Mouse (Mus musculus) skeletal muscle tissue, adult 2 months (tissue): ENCODE measurements around the gene Prl8a8.

Source experiments
- DNase-seq: peaks from one replicate; pipeline ENCODE4 v3.0.0-alpha.2; 2012; ENCODE audit warnings: low read depth, low spot score

Gene Prl8a8

GRCm38 (mm10) chr13:27513117-27513516 lies at the start of gene Prl8a8:
Gene Prl8a8, minus strand, starts transcription at chr13:27513217.
- no peak for DNase-seq

GRCm38 (mm10) chr13:27553336-27553735 lies 40.3 kb upstream of the Prl8a8 start:
- no peak for DNase-seq

GRCm38 (mm10) chr13:27523156-27523555 lies 10.1 kb upstream of the Prl8a8 start:
- DNase-seq: no peak

- no peak for DNase-seq
These were observed 5.4 kb downstream of the Prl8a8 start for GRCm38 (mm10) chr13:27507645-27508044.
